In genomic region chr1:58138986-58139385, GRCm38 (mm10) we compare ENCODE assay signal across 20 mouse cellular contexts. TPM values are rescaled to one million over a fixed set of nuclear protein-coding genes. Genes with fewer than 3 reads are reported as not detected.
DNase-seq lines count a peak whose midpoint lies in the region; ATAC-seq and TF ChIP-seq lines count a peak whose summit lies in the region.
"Had no signal": no experiment of that assay in that cellular context is flagged by ENCODE, and none has a peak within 500 bp of the region (broad histone marks: within the 10 kb centered on the region; RNA-seq: fewer than 3 reads in every experiment).

No protein-coding gene starts in this region.

- WGBS in hindbrain, embryonic 11.5 days = 87% methylated on average over 9 of the region's 9 CpGs
- WGBS in hindbrain, embryonic 16.5 days = 89% methylated on average over 9 of the region's 9 CpGs
- 87% methylated on average over 9 of the region's 9 CpGs for WGBS in lung, postnatal 0 days
- WGBS in lung, adult 2 months = 90% methylated on average over 9 of the region's 9 CpGs
- WGBS in embryonic facial prominence, embryonic 10.5 days = 93% methylated on average over 9 of the region's 9 CpGs

- no peak overlapping the region for H3K9ac ChIP-seq in hindbrain, embryonic 11.5 days (ENCODE audit: low read depth, low read length)
- no peak overlapping the region for H3K9ac ChIP-seq in hindbrain, embryonic 16.5 days (ENCODE audit: low read depth, low read length)
- no peak overlapping the region for H3K9ac ChIP-seq in lung, postnatal 0 days (replicated peaks; ENCODE audit: low read depth)
- H3K9ac ChIP-seq: liver, embryonic 13.5 days; neural tube, embryonic 13.5 days had no signal

- peak; percentile 28; the same call in 1 of the 2 replicates for TF ChIP-seq CTCF in lung, postnatal 0 days (IDR thresholded peaks at IDR 0.05)
- no peak for TF ChIP-seq CTCF in lung, adult 2 months (IDR thresholded peaks at IDR 0.05; ENCODE audit: insufficient read depth, low read length)
- 0 out of 2 replicates have a peak, but pooled peaks have one; percentile 1 for TF ChIP-seq CTCF in cortical plate, adult 2 months (IDR thresholded peaks at IDR 0.05; ENCODE audit: extremely low read depth, insufficient read depth, low read length)

- H3K36me3 ChIP-seq in hindbrain, embryonic 11.5 days (ENCODE audit: control insufficient read depth, insufficient read depth, low read length) = no peaks in the 10 kb centered on the region
- no peaks in the 10 kb centered on the region for H3K36me3 ChIP-seq in hindbrain, embryonic 16.5 days (ENCODE audit: control insufficient read depth, insufficient read depth, low read length)
- no peaks in the 10 kb centered on the region for H3K36me3 ChIP-seq in lung, postnatal 0 days (ENCODE audit: insufficient read depth, low read length)
- H3K36me3 ChIP-seq in embryonic facial prominence, embryonic 10.5 days (replicated peaks) = no peaks in the 10 kb centered on the region
- H3K36me3 ChIP-seq: G1E; liver, embryonic 13.5 days; midbrain, embryonic 10.5 days; neural tube, embryonic 13.5 days had no signal

- no peaks in the 10 kb centered on the region for H3K9me3 ChIP-seq in hindbrain, embryonic 11.5 days (ENCODE audit: control insufficient read depth, low read length)
- H3K9me3 ChIP-seq in hindbrain, embryonic 16.5 days (ENCODE audit: control insufficient read depth, low read length) = no peaks in the 10 kb centered on the region
- H3K9me3 ChIP-seq in lung, postnatal 0 days (ENCODE audit: low read length) = no peaks in the 10 kb centered on the region
- H3K9me3 ChIP-seq in embryonic facial prominence, embryonic 10.5 days = no peaks in the 10 kb centered on the region; the same call in 1 of the 2 replicates
- H3K9me3 ChIP-seq: liver, embryonic 13.5 days; neural tube, embryonic 13.5 days had no signal

- peak; percentile 23 for DNase-seq in hindbrain, embryonic 11.5 days (ENCODE audit: low spot score)
- DNase-seq in lung, postnatal 0 days (ENCODE audit: low spot score) = no peak
- no peak for DNase-seq in lung, adult 2 months
- DNase-seq in ES-CJ7 (ENCODE audit: low read depth, low spot score) = peak; percentile 60
- no peak for DNase-seq in embryonic facial prominence, embryonic 10.5 days (ENCODE audit: low spot score)
- no peak for DNase-seq in Muller cell, postnatal 12 days (ENCODE audit: inconsistent ontology term)
- DNase-seq: B cell, adult 2 months; cerebellum, postnatal 10 days; embryo, embryonic 11 days; heart, postnatal 4 days; liver, embryonic 13.5 days; lung, postnatal 36 days; right cerebral cortex, postnatal 25 days had no signal

- H3K4me3 ChIP-seq in hindbrain, embryonic 11.5 days (ENCODE audit: low read depth, low read length) = no peak overlapping the region
- H3K4me3 ChIP-seq in hindbrain, embryonic 16.5 days (ENCODE audit: low read length) = no peak overlapping the region
- H3K4me3 ChIP-seq in lung, postnatal 0 days (ENCODE audit: low read depth, low read length) = no peak overlapping the region
- H3K4me3 ChIP-seq in lung, adult 2 months (replicated peaks; ENCODE audit: extremely low read depth, low read depth, low read length) = no peak overlapping the region
- H3K4me3 ChIP-seq in cortical plate, adult 2 months (ENCODE audit: insufficient read depth, low read length) = no peak overlapping the region
- H3K4me3 ChIP-seq in embryonic facial prominence, embryonic 10.5 days = no peak overlapping the region
- H3K4me3 ChIP-seq: liver, embryonic 13.5 days; midbrain, embryonic 10.5 days; neural tube, embryonic 13.5 days had no signal

- H3K4me2 ChIP-seq in hindbrain, embryonic 11.5 days (replicated peaks; ENCODE audit: low read depth, low read length) = no peak overlapping the region
- H3K4me2 ChIP-seq in hindbrain, embryonic 16.5 days (ENCODE audit: low read length) = no peak overlapping the region
- H3K4me2 ChIP-seq in lung, postnatal 0 days (replicated peaks; ENCODE audit: low read depth, low read length) = no peak overlapping the region
- H3K4me2 ChIP-seq: liver, embryonic 13.5 days; neural tube, embryonic 13.5 days had no signal

- no peak for ATAC-seq in hindbrain, embryonic 11.5 days (ENCODE audit: low FRiP score)
- ATAC-seq in hindbrain, embryonic 16.5 days = no peak
- ATAC-seq in lung, postnatal 0 days = no peak
- ATAC-seq: activated CD4-positive, CD25-positive, alpha-beta regulatory T cell, adult 4 months had no signal

- no peaks in the 10 kb centered on the region for H3K4me1 ChIP-seq in hindbrain, embryonic 11.5 days (replicated peaks; ENCODE audit: control insufficient read depth, insufficient read depth, low read length)
- no peaks in the 10 kb centered on the region for H3K4me1 ChIP-seq in hindbrain, embryonic 16.5 days (ENCODE audit: control insufficient read depth, insufficient read depth, low read depth, low read length)
- H3K4me1 ChIP-seq in lung, postnatal 0 days (ENCODE audit: insufficient read depth, low read depth, low read length) = no peaks in the 10 kb centered on the region
- no peaks in the 10 kb centered on the region for H3K4me1 ChIP-seq in lung, adult 2 months (ENCODE audit: control insufficient read depth, insufficient read depth, low read length)
- H3K4me1 ChIP-seq in cortical plate, adult 2 months (ENCODE audit: control insufficient read depth, insufficient read depth, low read length) = no peaks in the 10 kb centered on the region
- no peaks in the 10 kb centered on the region for H3K4me1 ChIP-seq in embryonic facial prominence, embryonic 10.5 days
- H3K4me1 ChIP-seq: liver, embryonic 13.5 days; midbrain, embryonic 10.5 days; neural tube, embryonic 13.5 days had no signal

- no peak overlapping the region for H3K27ac ChIP-seq in hindbrain, embryonic 11.5 days (ENCODE audit: low read depth, low read length)
- no peak overlapping the region for H3K27ac ChIP-seq in hindbrain, embryonic 16.5 days (ENCODE audit: low read depth, low read length)
- H3K27ac ChIP-seq in lung, postnatal 0 days (ENCODE audit: low read length) = no peak overlapping the region
- H3K27ac ChIP-seq in cortical plate, adult 2 months (ENCODE audit: insufficient read depth, low read length) = no peak overlapping the region
- H3K27ac ChIP-seq in embryonic facial prominence, embryonic 10.5 days (replicated peaks) = no peak overlapping the region
- H3K27ac ChIP-seq: liver, embryonic 13.5 days; midbrain, embryonic 10.5 days; neural tube, embryonic 13.5 days had no signal

- no peak for TF ChIP-seq EP300 in lung, postnatal 0 days (IDR thresholded peaks at IDR 0.05)

- no peaks in the 10 kb centered on the region for H3K27me3 ChIP-seq in hindbrain, embryonic 11.5 days (ENCODE audit: control insufficient read depth, insufficient read depth, low read length)
- H3K27me3 ChIP-seq in hindbrain, embryonic 16.5 days (replicated peaks; ENCODE audit: control insufficient read depth, insufficient read depth, low read length) = no peaks in the 10 kb centered on the region
- H3K27me3 ChIP-seq in lung, postnatal 0 days (replicated peaks; ENCODE audit: insufficient read depth, low read length) = no peaks in the 10 kb centered on the region
- no peaks in the 10 kb centered on the region for H3K27me3 ChIP-seq in embryonic facial prominence, embryonic 10.5 days (replicated peaks; ENCODE audit: low read depth, poor library complexity, severe bottlenecking)
- H3K27me3 ChIP-seq: liver, embryonic 13.5 days; neural tube, embryonic 13.5 days had no signal

- TF ChIP-seq POLR2A in lung, adult 2 months (IDR thresholded peaks at IDR 0.05; ENCODE audit: borderline replicate concordance, extremely low read depth, low read depth, low read length) = no peak
- TF ChIP-seq POLR2A in cortical plate, adult 2 months (IDR thresholded peaks at IDR 0.05; ENCODE audit: extremely low read depth, insufficient read depth, low read length) = no peak

RNA-seq across cellular contexts. Expression of gene Aox3, which starts 26.1 kb away (rescaled TPM):
- 0.40 TPM in 1 of 2 replicates, not detected in the other for polyA plus RNA-seq in hindbrain, embryonic 11.5 days (2014; fragmentation: Nextera tagmentation; extraction: Ambion mirVana)
- polyA plus RNA-seq in hindbrain, embryonic 16.5 days (2015; fragmentation: Nextera tagmentation; extraction: Ambion mirVana) = 0.37 and 0.38 TPM in 2 replicates
- 9.4 and 9.9 TPM in 2 replicates for polyA plus RNA-seq in lung, postnatal 0 days (2015; fragmentation: Nextera tagmentation; extraction: Ambion mirVana)
- 23.9 and 41.6 TPM in 2 replicates for polyA plus RNA-seq in lung, adult 2 months (2012; rRNA removed)
- 1.2 and 1.4 TPM in 2 replicates for polyA plus RNA-seq in cortical plate, adult 2 months (2012; rRNA removed)
- polyA plus RNA-seq in embryonic facial prominence, embryonic 10.5 days (2016; fragmentation: Nextera tagmentation; extraction: Ambion mirVana) = 0.09 TPM in 1 of 2 replicates, not detected in the other
- polyA plus RNA-seq: activated CD4-positive, CD25-positive, alpha-beta regulatory T cell, adult 4 months; G1E; large intestine, adult 2 months had no signal

Comparison
In these comparisons a context has a peak if more than half of its experiments do, and no peak if none do; other contexts are left out.
1. DNase-seq: peak in hindbrain, embryonic 11.5 days (single experiment) and ES-CJ7 (single experiment); none in lung, postnatal 0 days (single experiment), lung, adult 2 months (single experiment), embryonic facial prominence, embryonic 10.5 days (single experiment) and Muller cell, postnatal 12 days (single experiment).